Mouse (Mus musculus) ovary, adult 18-20 months (tissue): ENCODE measurements around the gene Sec31a.
"Not testable (repeated sequence)": the region's sequence is repeated elsewhere in the genome, so short reads cannot be mapped to it uniquely, and the experiment has no call there.

Source experiments
- DNase-seq: peaks from one replicate; pipeline ENCODE4 v3.0.0; 2022; ENCODE audit warnings: low spot score, mixed read lengths

The Sec31a gene

DNA sequence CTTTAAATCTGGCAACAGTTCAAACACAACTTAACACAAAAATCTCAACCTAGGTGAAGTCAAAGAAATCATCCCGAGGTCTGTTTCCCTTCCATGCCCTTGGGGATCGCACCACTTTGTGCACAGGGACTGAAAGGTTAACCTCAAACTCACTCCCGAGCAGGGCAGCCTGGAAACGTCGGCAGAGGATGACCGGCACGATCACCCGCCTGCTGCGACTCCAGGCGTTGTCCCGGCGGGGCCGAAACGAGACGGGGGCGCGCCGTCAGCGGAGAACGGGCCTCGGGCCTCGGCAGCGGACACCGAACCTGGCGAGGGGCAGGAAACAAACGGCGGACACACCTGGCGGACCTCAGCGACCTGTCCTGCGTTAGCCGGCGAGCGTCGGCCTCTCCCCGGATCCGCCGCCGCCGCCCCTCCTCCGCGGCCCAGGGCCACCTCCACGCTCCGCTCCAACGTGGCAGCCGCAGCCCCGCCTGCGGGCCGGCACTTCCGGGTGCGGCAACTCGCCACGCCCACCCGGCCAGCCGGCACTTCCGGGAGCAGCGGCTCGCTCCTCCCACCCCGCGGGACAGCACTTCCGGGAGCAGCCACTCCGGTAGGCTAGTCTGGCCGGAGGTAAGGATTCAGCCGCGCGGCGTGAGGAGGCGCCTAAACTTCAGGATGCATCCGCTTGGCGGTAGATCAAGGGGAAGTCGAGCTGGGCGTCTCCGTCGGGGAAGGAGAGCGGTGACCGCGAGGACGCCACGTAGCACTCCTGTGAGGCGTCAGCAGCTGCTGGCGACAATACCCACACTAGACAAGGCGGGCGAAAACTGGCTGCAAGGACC is at the start of gene Sec31a:
Sec31a (minus strand) TSS at position 474 of the 830 bp plus-strand sequence.
- peak; percentile 98 for DNase-seq

DNA sequence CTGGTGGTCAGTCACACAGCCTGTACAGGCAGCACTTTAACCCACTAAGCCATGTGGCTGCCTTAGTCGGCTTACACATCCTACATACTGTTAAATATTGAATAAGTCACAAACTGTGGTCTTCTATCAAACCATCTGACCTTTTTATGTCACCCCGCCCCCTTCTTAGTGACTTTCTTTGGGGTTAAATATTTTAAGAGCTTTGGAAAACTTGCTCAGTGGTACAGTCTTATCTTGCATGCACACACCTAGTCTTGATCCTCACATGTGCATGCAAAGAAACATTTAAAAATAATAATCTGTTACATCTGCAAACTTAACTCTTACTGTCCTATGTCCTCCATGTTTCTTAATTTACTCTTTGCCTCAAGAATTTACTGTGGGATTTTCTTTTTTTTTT is 46.3 kb upstream of the Sec31a start:
- DNase-seq: no peak

DNA sequence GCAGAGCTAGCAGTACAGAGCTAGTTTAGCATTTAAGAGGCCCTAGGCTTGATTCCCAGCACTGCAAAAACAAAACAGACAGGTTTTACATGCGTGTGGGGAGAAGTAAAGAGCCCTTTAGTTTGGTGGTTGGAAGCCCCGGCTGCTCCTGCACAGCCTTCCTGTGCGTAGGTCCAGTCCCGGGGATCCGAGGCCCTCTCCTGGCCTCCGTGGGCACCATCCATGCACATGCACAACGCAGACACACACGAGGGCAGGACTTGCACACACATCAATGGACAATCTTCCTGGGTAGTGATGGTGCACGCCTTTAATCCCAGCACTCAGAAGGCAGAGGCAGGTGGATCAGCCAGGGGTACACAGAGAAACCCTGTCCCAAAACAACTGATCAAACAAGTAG is 45.5 kb upstream of the Sec31a start:
- no peak for DNase-seq

DNA sequence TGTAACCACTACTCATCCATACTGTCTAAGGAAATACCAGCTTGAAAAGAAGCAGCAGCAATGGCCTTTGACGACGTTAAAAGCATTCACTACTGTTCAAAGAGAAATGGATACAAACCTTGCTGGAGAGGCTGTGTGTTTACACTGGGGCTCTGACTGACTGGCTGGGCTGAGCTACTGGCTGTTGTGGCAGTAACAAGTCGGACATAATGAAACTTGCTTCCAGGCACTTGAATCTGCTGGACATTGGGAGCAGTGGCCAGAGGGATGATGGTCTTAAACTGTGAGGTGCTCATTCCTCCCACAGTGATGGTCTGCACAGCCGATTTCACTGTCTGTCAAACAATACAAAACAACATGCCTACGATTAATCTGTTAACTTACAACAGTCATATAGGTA is 43.4 kb upstream of the Sec31a start:
- no peak for DNase-seq

DNA sequence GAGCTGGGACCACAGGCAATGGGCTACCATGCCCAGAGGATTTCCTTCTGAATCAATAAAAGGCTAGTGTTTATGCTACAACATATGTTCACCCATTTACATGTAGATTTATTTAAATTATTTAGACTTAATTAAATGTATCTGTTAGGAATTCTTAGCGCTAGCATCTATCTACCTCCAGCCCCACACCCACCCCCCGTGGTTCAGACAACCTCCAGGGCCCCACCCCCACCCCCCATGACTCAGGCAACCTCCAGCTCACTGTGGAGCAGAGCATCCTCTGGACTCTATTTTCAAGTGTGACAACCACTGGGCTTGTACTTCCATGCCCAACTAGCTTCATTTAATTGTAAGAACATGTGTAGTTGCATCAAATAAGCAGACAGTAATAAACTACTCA is 35.8 kb upstream of the Sec31a start:
- DNase-seq: no peak

DNA sequence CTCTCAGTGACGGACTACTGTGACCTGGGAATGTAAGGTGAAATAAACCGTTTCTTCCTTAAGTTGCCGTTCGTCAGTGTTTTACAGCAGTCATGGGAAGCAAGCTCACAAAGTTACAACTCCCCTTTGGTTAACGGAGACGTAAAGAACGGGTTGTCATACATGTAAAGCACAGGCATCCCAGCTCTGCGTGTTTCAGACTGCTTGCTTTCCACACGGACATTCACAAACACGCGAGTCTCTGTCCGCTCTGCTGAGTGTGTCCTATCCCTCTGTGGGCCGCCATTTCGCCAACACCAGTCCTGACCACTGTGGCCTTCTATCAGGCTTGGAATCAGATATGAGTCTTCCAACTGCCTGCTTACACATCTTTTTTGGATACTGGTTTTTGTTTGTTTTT is 22.8 kb upstream of the Sec31a start:
- no peak for DNase-seq

DNA sequence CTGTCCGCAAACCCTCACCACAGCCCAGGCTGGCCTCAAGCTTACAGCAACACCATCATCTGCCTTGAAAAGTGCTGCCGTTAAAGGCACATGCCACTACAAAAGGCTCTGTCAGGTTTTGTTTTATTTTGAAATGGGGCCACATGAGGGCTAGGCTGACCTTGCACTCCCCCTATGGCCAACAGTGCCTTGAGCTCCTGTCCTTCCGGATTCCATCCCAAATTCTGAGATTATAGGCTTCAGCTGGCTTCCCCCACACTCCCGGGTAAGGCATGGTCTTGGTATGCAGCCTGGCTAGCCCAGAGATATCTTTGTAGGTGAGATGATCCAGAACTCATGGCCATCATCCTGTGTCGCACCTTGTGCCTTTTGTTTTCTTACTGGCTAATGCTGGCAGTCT is 21.9 kb upstream of the Sec31a start:
- DNase-seq: no peak

DNA sequence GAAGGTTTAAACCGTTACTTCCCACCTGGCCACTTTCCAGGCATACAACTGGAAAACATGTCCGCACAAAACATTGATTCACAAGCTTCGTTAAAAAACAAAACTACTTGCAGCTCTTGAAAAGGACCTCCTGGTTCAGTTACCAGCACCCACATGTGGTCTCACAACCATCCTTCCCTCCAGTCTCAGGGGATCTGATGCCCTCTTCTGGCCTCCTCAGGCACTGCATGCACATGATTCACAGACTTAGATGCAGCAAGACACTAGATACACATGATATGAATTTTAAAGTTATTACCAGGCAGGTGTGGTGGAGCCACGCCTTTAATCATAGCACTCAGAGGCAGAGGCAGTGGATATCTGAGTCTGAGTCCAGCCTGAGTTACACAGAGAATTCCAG is 21.1 kb upstream of the Sec31a start:
- no peak for DNase-seq

DNA sequence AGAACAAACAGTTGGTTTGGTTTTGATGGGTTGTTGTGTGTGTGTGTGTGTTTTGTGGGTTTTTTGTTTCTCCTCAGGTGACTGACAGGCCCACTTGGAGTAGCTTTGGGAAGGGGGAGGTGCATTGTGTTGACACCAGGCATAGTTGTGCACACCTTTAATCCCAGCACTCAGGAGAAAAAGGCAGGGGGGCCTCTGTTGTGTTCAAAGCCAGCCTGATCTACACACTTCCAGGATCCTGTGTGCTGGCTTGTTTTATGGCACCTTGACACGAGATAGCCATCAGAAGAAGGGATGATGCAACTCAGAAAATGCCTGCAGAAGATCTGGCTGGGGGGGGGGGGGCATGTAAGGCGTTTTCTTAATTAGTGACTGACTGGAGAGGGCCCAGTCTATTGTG is 14.9 kb upstream of the Sec31a start:
- no peak for DNase-seq

DNA sequence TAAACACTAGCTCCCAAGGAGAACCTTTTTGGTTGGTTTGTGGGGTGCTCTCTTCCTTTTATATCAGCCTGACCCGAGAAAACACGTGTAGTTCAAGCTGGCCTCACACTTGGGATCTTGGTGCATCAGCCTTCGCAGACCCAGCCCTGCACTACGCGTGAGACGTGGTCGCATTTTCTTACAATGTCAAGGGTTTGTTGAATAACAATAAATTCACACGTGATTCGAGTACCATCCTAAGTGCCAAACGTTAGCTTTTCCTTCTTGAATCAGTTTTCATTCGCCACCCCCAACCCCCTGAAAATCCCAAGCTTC is 14.0 kb upstream of the Sec31a start:
- no peak for DNase-seq

DNA sequence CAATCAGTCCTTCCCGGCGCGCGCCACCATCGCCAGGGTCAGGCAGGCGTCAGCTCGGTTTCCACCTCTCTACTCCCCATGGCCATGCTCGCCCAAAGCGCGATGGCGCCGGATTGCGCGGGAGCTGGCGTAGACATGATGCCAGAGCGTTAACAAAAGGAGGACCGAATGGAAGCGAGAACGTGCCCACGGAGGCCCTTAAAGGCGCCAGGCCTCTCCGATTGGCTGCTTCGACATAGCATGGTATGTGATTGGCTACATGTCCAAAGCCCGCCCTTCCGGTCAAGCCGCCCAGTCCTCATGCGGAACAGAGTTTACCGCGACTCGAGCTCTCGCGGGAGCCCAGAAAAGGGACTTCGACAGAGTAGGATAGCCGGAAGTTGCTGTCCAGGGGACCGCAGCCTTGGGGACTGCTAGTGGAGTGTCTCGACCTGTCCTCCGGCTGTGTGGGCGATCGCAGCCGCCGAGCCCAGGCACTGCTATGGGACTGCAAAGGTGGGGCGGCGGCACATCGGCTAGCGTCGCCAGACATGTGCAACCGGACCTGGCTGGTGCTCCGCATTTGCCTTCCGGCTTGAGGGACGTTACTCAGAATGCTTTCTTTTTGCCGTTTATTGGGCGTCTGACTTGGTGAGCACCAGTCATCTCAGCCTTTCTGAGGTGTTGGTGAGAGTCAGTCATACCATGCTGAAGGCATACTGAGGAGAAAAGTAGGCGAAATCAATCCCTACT is 13.5 kb upstream of the Sec31a start:
- peak; percentile 91 for DNase-seq

DNA sequence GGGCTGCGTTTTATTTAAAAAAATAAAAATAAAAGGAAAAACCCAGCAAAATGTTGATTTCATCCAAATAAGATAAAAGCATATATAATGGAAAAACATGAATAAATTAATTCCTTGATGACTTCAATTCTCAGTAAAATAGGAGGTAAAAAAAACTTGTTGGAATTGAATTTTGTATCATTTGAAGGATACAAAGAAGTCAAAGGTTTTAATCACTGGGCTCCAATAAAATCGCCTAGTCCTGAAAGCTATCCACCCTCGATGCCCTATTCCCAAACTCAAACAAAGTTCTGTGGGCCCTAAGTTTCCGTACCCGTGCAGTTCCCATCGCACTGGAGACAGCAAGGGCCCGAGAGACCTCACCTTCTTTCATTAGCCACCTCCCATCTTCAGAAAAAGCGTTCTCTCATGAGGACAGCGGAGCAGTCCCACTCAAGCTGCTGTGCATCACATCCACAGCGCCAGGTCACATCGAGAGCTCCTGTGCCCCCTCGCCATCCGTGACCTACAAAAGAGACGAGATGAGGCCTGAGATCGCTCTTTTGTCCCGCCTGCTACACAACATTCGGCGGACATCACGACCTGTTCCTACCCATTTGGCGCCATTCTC is 12.8 kb upstream of the Sec31a start:
- DNase-seq: no peak

DNA sequence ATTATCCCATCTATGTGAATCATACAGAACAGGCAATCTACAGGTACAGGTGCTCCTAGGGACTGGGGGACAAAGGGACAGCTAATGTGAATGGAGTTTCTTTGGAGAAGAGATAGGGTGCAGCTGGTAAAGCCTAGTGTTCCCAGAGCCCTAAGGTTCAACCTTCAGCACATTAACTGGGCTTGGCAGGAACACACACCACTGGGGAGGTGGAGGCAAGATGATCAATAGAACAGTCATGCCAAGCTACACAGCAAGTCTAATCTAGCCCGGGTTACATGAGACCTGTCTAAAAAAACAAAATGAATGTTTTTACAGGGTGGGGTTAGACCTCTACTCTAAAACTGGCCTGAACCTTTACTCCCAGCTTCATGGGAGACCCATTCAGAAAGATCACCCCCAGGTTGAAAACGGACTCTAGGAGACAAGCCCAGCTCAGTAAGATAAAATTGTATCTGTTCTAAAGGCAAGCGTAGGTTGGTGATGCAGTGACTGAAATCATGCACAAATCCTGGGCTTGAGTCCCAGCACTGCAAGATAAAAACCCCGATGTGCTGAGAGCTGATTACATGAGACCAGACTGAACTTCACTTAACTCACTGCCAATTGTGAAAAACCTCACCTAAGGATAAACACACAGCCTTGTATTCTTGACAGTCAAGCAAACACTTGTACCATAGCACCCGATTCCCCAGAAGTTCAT is 12.1 kb upstream of the Sec31a start:
- no peak for DNase-seq

DNA sequence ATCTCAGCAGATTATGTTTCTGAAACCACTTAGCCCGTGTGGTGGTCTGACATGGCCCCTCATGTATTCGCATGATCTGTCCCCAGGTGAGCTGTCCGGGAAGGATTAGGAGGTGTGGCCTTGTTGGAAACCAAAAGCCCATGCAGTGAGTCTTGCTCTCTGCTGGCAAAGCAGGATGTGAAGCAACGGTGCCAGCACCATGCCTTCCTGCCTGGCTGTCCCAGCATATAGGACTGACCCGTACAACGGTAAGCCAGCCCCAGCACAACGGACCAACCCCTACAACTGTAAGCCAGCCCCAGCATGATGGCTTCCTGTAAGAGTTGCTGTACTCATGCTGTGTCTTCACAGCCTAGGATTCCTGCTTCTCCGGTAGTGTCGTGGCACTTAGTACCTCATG is 11.2 kb upstream of the Sec31a start:
- no peak for DNase-seq

DNA sequence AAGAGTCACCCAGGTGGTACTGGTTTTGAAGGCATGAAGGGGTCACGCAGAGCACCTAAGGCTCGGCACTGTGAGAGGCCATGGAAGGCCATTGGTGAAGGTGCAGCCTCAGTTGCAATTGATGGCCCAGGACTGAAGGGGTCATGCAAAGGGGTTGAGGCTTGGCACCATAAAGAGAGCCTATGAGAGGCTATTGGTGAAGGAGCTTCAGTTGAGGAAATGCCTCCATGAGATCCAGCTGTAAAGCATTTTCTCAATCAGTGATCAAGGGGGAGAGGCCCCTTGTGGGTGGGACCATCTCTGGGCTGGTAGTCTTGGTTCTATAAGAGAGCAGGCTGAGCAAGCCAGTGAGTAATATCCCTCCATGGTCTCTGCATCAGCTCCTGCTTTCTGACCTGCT is 9.8 kb upstream of the Sec31a start:
- DNase-seq: not testable (repeated sequence)

DNA sequence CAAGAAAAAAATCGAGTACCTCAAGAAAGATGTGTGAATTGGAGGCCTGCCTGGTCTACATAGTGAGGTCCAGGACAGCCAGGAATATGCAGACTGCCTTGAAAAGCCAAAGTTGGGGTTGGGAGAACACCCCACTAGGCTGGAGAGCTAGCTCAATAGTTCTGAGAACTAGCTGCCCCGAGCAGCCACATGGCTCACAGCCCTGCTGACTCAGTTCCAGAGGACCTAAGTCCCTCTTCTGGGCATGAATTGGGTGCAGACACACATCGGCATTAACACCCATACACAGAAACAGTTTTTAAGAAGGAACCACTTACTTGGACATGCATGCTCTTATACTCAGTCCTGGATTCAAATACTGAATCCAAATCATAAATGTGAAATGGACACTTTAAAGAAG is 8.2 kb upstream of the Sec31a start:
- no peak for DNase-seq

DNA sequence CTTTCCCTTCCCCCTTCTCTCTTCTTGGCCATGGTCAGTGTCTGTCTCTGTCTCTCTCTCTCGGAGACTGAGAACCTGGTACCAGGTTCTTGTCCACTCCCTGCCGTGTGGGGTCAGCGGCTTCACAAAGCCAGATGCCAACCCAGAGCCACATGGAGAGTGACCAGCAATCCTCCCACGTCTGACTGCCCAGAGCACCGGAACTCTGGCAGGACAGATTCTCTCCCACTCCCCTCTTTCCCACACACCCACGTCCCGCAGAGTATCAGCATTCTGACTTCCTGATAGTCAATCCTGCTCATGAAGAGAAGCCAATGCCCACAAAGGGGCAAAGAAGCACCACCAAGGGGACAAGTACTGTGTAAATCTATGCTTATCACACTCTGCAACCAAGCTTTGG is 7.6 kb upstream of the Sec31a start:
- DNase-seq: no peak

DNA sequence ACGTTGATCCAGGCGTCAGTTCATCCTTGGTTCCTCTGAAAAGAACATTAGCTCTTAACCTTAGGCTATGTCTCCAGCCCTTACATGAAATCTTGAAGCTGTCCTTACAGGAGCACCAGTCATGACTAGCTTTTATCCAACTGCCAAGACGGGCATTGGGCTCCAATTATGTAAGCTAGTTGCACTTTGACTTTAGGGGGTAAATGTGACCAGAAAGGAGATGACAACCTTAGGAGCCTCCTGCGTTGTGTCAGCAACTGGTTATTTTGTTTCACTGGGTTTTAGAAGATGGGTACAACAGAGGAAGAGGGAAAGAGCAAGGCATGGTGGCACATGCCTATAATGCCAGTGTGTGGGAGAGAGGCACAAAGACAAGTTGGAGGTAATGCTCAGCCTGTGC is 2.8 kb upstream of the Sec31a start:
- DNase-seq: no peak

DNA sequence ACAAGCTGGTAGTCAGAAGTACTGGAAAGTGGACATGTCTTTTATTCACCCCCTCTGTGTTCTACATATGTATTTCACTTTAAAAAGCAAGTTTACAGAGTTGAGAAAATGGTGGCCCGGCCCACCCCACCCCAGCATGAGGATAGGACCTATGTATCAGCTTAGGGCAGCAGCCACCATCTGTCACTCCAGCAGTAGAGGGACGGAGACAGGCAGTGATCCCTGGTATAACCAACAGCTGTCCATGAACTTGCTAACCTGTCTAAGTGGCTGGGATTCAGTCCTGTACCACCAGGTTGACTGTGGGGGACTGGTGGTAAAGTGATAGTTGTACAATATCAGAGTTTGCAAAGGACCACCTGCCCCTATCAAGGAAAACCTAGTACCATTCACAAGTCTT is 2.0 kb upstream of the Sec31a start:
- DNase-seq: no peak

DNA sequence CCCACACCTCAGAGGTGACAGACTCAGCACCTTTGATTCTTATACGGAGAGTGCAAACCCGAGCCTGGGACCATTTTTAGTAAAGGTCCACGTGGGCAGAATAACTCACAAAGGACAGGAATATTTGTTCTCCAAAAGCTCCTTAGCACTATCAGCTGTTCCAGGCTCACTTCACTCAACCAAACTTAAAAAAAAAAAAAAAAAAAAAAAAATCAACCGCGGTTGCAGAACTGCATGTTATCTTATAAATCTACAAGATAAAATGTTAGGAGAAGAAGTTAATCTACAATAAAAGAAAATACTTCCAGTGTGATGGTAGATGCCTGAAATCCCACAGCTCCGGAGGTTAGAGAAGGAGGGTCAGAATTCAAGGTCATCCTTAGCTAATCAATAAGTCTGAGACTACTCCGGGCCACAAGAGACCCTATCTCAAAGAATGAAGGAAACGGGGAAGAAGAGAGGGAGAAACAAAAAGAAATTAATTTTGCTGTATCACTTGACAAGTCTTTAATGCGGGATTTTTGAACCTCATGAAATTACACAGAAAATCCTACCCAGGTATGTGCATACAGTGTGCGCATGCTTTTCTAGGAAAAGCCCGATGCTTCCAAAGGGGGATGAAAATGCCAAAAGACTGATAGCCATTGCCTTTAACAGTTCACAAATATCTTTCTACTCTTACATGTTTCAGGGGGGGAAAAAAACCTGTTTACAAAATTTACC is 1.4 kb downstream of the Sec31a start:
- no peak for DNase-seq

DNA sequence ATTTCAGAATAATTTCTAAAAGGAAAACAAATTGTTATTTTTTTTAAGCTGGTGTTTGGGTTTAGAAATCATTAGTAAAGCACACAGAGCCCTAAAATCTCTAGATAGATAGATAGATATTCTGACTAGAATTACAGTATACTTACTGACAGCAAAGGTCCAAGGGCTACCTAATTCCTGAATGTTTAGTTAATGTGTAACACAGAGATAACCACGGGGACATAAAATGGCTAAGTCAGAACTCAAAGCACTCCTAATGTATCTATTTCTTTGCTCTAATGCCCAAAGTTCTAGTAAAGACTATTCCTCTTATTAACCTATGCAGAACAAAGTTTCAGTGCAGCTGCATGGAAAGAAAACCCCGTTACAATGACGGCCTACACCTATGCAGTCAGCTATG is 3.1 kb downstream of the Sec31a start:
- DNase-seq: no peak

DNA sequence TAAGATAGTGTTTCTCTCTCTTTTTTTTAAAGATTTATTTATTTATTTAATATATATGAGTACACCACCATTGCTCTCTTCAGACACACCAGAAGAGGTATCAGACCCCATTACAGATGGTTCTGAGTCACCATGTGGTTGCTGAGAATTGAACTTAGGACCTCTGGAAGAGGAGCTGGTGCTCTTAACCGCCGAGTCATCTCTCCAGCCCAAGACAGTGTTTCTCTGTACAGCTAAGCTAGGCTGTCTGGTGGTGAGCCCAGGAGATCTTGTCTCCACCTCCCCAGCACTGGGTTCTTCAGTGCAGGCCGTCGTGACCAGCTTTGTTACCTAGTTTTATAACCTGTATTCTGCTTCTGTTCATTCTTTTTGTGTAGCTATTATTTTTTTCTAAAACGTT is 5.8 kb downstream of the Sec31a start:
- DNase-seq: no peak
